8 mouse cellular contexts compared by ENCODE assay signal in the genomic region with DNA sequence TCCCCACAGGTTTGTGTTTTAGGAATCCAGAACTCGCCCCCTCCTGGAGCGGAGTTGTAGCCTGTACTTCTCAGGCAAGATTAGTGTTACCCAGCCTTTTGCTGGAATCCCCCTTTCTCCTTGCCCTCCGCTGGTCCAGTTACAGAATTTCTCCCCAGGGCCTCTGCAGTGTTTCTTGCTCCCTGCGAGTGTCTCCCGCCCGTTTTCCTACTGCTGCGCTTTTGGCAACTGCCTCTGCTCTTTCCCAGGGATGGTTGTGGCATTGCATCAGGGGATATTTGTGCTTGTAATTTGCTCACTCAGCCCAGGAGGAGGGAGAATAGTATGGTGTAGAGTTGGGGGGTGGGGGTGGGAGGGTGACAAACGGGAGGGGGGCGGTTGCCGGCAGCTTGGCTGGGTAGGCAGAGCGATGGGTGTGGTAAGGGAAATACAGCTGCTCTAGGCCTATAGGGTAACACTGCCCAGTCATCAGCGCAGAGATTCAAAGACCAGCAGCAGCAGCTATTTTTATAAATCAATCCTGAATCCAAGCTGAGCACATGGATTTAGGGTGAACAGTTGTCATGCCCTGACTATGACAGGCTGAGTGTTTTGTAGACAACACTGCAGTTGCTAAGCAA. TPM values are rescaled to one million over a fixed set of nuclear protein-coding genes. Genes with fewer than 3 reads are reported as not detected.
DNase-seq lines count a peak whose midpoint lies in the region; ATAC-seq and TF ChIP-seq lines count a peak whose summit lies in the region.

No protein-coding gene starts in this region.

- H3K4me2 ChIP-seq in heart, embryonic 14.5 days (ENCODE audit: low read length): peak overlapping the region; percentile 79
- peak overlapping the region; percentile 93 for H3K4me2 ChIP-seq in liver, embryonic 16.5 days (ENCODE audit: low read depth, low read length)

- H3K9me3 ChIP-seq in forebrain, embryonic 10.5 days: no peaks in the 10 kb centered on the region
- H3K9me3 ChIP-seq in heart, embryonic 14.5 days (ENCODE audit: control insufficient read depth, low read length): no peaks in the 10 kb centered on the region
- no peaks in the 10 kb centered on the region for H3K9me3 ChIP-seq in liver, embryonic 16.5 days (replicated peaks; ENCODE audit: control insufficient read depth, low read length)

- no peaks in the 10 kb centered on the region for H3K27me3 ChIP-seq in C2C12 (ENCODE audit: control insufficient read depth, insufficient read depth, insufficient read length)
- H3K27me3 ChIP-seq in forebrain, embryonic 10.5 days (ENCODE audit: poor library complexity, severe bottlenecking): no peaks in the 10 kb centered on the region
- H3K27me3 ChIP-seq in heart, embryonic 14.5 days (ENCODE audit: control insufficient read depth, insufficient read depth, low read length): no peaks in the 10 kb centered on the region
- peaks cover 15% of the 10 kb centered on the region for H3K27me3 ChIP-seq in liver, embryonic 16.5 days (ENCODE audit: control insufficient read depth, insufficient read depth, low read depth, low read length)

- H3ac ChIP-seq in C2C12 (ENCODE audit: control insufficient read depth, insufficient read length, low read depth): peak overlapping the region; percentile 97

- H3K27ac ChIP-seq in forebrain, embryonic 10.5 days: peak overlapping the region; percentile 96
- peak overlapping the region; percentile 89 to 98 for H3K27ac ChIP-seq in heart, embryonic 14.5 days (replicated peaks in 1 of 2; ENCODE audit: control insufficient read depth in 1 of 2, insufficient read depth in 1 of 2, low read depth in 2 of 2, low read length in 2 of 2)
- 0 out of 2 replicates have a peak overlapping the region, but pooled peaks have one; percentile 15 for H3K27ac ChIP-seq in liver, embryonic 16.5 days (ENCODE audit: low read length)

- peaks cover 62% of the 10 kb centered on the region for H3K79me2 ChIP-seq in C2C12 (ENCODE audit: control insufficient read depth, insufficient read depth)

- H3K4me1 ChIP-seq in forebrain, embryonic 10.5 days: peaks cover 21% of the 10 kb centered on the region
- H3K4me1 ChIP-seq in heart, embryonic 14.5 days (ENCODE audit: control insufficient read depth in 2 of 2, insufficient read depth in 2 of 2, low read length in 2 of 2): peaks cover 3 to 23% of the 10 kb centered on the region in 2 experiments
- peaks cover 5% of the 10 kb centered on the region for H3K4me1 ChIP-seq in liver, embryonic 16.5 days (ENCODE audit: control insufficient read depth, low read depth, low read length)

- no peaks in the 10 kb centered on the region for H3K36me3 ChIP-seq in C2C12 (ENCODE audit: control insufficient read depth, insufficient read depth)
- H3K36me3 ChIP-seq in forebrain, embryonic 10.5 days (replicated peaks): no peaks in the 10 kb centered on the region
- H3K36me3 ChIP-seq in heart, embryonic 14.5 days (ENCODE audit: control insufficient read depth, insufficient read depth, low read length): no peaks in the 10 kb centered on the region
- H3K36me3 ChIP-seq in liver, embryonic 16.5 days (ENCODE audit: control insufficient read depth, insufficient read depth): no peaks in the 10 kb centered on the region

- H3K4me3 ChIP-seq in C2C12 (ENCODE audit: insufficient read depth, poor library complexity, severe bottlenecking): peak overlapping the region; percentile 79
- peak overlapping the region; percentile 90 for H3K4me3 ChIP-seq in forebrain, embryonic 10.5 days
- H3K4me3 ChIP-seq in heart, embryonic 14.5 days (ENCODE audit: control insufficient read depth in 1 of 2, insufficient read depth in 1 of 2, low read depth in 1 of 2, low read length in 2 of 2): peak overlapping the region; percentile 76 to 84
- H3K4me3 ChIP-seq in liver, embryonic 16.5 days (ENCODE audit: low read depth, low read length): peak overlapping the region; percentile 70

- no peak for TF ChIP-seq CTCF in C2C12 (IDR thresholded peaks at IDR 0.05; ENCODE audit: control insufficient read depth, insufficient read depth, insufficient read length)

- peaks cover 53% of the 10 kb centered on the region for H3K79me3 ChIP-seq in C2C12 (ENCODE audit: low read depth)

- ATAC-seq in heart, embryonic 14.5 days (ENCODE audit: insufficient number of reproducible peaks, insufficient read depth, low FRiP score, low read depth): peak; percentile 10; the same call in 1 of the 2 replicates
- no peak for ATAC-seq in liver, embryonic 16.5 days (ENCODE audit: low read depth)

- peak; percentile 67 for DNase-seq in adrenal gland, postnatal 10 days
- DNase-seq in forebrain, embryonic 10.5 days (ENCODE audit: extremely low spot score, low spot score): peak; percentile 42
- peak; percentile 38 to 52 for DNase-seq in kidney, postnatal 36 days
- peak; percentile 19 for DNase-seq in ovary, adult 18-20 months (ENCODE audit: low spot score)
- DNase-seq in urinary bladder, postnatal 25 days (ENCODE audit: low spot score): peak; percentile 15

- 2% methylated on average over 12 of the region's 12 CpGs for WGBS in forebrain, embryonic 10.5 days
- 0% methylated on average over 12 of the region's 12 CpGs for WGBS in heart, embryonic 14.5 days
- 5% methylated on average over 12 of the region's 12 CpGs for WGBS in liver, embryonic 16.5 days (ENCODE audit: insufficient replicate concordance)

- peak overlapping the region; percentile 99 for H3K9ac ChIP-seq in heart, embryonic 14.5 days (ENCODE audit: low read length)
- peak overlapping the region; percentile 74 for H3K9ac ChIP-seq in liver, embryonic 16.5 days (ENCODE audit: low read depth, low read length)

TF ChIP-seq in C2C12, 6 proteins besides CTCF, POLR2A, EP300 and RAD21:
- TF ChIP-seq CEBPB (IDR thresholded peaks at IDR 0.05; ENCODE audit: low read depth) (peak; percentile 1), MAX (IDR thresholded peaks at IDR 0.05) (no peak), FOSL1 (IDR thresholded peaks at IDR 0.05; ENCODE audit: insufficient read depth, low read length, poor library complexity, severe bottlenecking) (no peak)

RNA-seq across cellular contexts. Expression of gene Map4, which starts 1.6 kb away (rescaled TPM):
- polyA plus RNA-seq in C2C12 (2012; fragmentation: generic; extraction: Trizol): 135 TPM
- 100 to 1,000 TPM in 1 of 2 experiments, 10 to 100 TPM in 1; 83.5 to 132 TPM for total RNA-seq in adrenal gland, postnatal 10 days (2021)
- polyA plus RNA-seq in forebrain, embryonic 10.5 days (2016; fragmentation: Nextera tagmentation; extraction: Ambion mirVana): 49.6 and 52.2 TPM in 2 replicates
- 79.9 and 84.2 TPM in 2 replicates for polyA plus RNA-seq in heart, embryonic 14.5 days (2014; fragmentation: Nextera tagmentation; extraction: Ambion mirVana)
- polyA plus RNA-seq in liver, embryonic 16.5 days (2015; fragmentation: Nextera tagmentation; extraction: Ambion mirVana): 13.0 TPM in 2 replicates

RNA-seq across cellular contexts. Expression of gene Cdc25a, which starts 57.5 kb away (rescaled TPM):
- 23.3 TPM for polyA plus RNA-seq in C2C12 (2012; fragmentation: generic; extraction: Trizol)
- 10 to 100 TPM; 15.5 to 17.0 TPM for total RNA-seq in adrenal gland, postnatal 10 days (2021)
- polyA plus RNA-seq in forebrain, embryonic 10.5 days (2016; fragmentation: Nextera tagmentation; extraction: Ambion mirVana): 42.2 and 45.5 TPM in 2 replicates
- polyA plus RNA-seq in heart, embryonic 14.5 days (2014; fragmentation: Nextera tagmentation; extraction: Ambion mirVana): 14.9 and 16.4 TPM in 2 replicates
- 9.9 and 10.7 TPM in 2 replicates for polyA plus RNA-seq in liver, embryonic 16.5 days (2015; fragmentation: Nextera tagmentation; extraction: Ambion mirVana)

Comparison
In these comparisons a context has a peak if more than half of its experiments do, and no peak if none do; other contexts are left out.
1. DNase-seq: peak in every context shown above with its lines; median percentile 67 in adrenal gland, postnatal 10 days; 45 in kidney, postnatal 36 days; 42 in forebrain, embryonic 10.5 days; 19 in ovary, adult 18-20 months; 15 in urinary bladder, postnatal 25 days.
2. H3K27ac ChIP-seq: peak in every context shown above with its lines; median percentile 96 in forebrain, embryonic 10.5 days; 94 in heart, embryonic 14.5 days; 15 in liver, embryonic 16.5 days.